Mouse (Mus musculus) gastrocnemius, adult 8-10 months (tissue): ENCODE measurements around the gene Sel1l2. TPM values are rescaled to one million over a fixed set of nuclear protein-coding genes. Genes with fewer than 3 reads are reported as not detected.
"Not testable (repeated sequence)": the region's sequence is repeated elsewhere in the genome, so short reads cannot be mapped to it uniquely, and the experiment has no call there.

Source experiments
- DNase-seq, 2 experiments: peaks; one replicate each; pipeline ENCODE4 v3.0.0; 2022; ENCODE audit warnings: low spot score in 2 of 2
- total RNA-seq, 4 experiments: library from RNA; stranded (reverse); gene quantifications; 2 replicates each; pipeline ENCODE4 v1.2.4; 2022

Sel1l2 gene
- total RNA-seq, 4 experiments from 2014 or later, result 0.13 to 0.31 TPM; not detected in 2

DNA sequence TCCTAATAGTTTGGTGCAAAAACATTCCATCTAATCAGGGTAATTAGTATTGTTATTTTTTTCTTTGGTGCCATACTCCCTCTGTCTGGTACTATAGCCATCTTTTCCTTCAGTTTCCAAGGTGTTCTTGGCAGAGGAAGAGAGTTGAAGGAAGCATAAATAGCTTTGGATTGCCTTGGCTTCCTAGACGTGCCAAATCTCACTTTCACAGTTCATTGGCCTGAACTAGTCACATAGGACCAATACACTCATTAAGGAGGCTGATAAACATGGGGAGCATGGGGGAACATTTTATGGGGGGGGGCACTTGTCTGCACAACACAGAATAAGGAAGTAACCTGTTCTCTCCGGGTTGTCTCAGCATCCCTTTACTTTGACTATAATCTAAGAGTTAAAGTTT is 174.1 kb downstream of the Sel1l2 start:
- DNase-seq, result no peak

DNA sequence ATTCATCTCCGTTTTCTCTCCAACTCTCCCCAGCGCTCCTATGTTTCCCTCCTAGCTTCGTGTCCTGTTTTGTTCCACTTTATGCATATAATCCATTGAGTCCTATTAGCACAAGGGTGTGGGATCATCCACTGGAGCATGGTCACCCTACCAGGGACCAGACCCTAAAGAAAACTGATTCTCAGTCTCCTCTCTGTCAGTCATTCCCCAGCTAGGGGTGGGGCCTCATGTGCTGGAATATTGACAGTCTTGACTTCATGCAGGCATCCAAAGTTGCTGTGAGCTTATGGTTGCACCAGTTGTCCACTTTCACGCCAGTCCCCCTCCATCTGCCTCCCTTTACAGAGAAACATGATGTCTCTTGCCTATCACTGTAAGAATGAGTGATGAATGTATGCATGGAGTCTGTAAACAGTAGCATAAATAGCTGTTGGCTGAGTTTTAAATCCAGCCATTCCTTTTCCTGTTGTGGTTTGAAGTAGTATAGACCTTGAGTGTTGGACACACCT is 174.9 kb downstream of the Sel1l2 start:
- no peak for DNase-seq

GRCm38 (mm10) chr2:140203756-140204155 is 185.8 kb downstream of the Sel1l2 start:
- no peak for DNase-seq

DNA sequence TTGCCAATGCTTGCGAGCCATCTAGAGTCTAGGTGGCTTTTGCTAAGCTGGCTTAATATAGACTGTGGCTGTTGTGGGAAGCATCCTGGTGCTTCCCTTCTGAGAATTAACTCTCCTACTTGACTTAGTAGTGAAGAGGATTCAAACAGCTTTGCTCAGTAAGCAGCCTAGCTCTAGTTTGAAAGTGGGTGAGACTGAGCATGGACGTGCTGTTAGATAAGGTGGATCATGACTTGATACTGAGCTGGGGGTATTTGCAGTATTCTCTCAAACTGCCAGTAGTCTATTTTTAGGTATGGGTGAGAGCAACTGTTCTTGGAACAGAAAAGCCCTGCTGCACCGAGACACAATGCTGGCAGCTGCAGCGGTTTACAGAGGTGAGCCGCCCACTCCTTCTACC is 186.9 kb downstream of the Sel1l2 start:
- no peak for DNase-seq

GRCm38 (mm10) chr2:140200713-140201112 is 188.8 kb downstream of the Sel1l2 start:
- DNase-seq, result no peak

DNA sequence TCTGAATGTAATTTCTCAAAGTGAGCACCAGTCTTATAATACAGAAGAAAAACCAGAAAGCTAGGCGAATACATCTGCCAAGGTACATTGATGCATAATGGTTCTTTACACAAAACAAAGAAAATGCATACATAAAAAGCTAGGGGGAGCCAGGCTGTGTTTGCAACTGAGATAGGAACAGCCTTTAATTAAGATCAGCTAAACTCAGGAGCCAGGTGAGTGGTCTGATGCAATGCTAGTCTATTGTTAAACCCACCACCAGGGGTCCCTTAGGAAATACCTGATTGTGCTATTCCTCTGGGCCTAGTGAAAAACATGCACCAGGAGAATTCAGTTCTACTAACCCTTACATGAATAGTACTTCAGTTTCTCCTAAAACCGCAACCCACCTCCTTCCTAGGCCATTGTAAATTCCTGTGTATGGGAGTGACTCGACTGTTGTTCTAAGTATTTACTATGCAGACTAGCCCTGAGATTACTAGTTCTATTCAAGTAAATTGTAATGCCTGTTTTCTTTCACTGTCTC is 203.8 kb downstream of the Sel1l2 start:
- DNase-seq, result not testable (repeated sequence)

Other genes with a start within 250 kb of the Sel1l2 start
- not detected for gene Gm17374, start 237.7 kb downstream of the Sel1l2 start, total RNA-seq
- gene Esf1, start 219.1 kb downstream of the Sel1l2 start, total RNA-seq, result 10 to 100 TPM; 10.1 to 12.1 (median 11.2) TPM
- 10 to 100 TPM; 36.5 to 45.3 (median 40.5) TPM for gene Ndufaf5, start 219.1 kb downstream of the Sel1l2 start, total RNA-seq
- 10 to 100 TPM; 16.2 to 21.8 (median 19.1) TPM for gene Macrod2, start 5.6 kb upstream of the Sel1l2 start, total RNA-seq